Mouse (Mus musculus): Measurements from ENCODE around the gene Mavs. TPM values are rescaled to one million over a fixed set of nuclear protein-coding genes. Genes with fewer than 3 reads are reported as not detected.

Gene Mavs
- polyA plus RNA-seq, 1 experiment from 2014 or later: 31.8 TPM

DNA sequence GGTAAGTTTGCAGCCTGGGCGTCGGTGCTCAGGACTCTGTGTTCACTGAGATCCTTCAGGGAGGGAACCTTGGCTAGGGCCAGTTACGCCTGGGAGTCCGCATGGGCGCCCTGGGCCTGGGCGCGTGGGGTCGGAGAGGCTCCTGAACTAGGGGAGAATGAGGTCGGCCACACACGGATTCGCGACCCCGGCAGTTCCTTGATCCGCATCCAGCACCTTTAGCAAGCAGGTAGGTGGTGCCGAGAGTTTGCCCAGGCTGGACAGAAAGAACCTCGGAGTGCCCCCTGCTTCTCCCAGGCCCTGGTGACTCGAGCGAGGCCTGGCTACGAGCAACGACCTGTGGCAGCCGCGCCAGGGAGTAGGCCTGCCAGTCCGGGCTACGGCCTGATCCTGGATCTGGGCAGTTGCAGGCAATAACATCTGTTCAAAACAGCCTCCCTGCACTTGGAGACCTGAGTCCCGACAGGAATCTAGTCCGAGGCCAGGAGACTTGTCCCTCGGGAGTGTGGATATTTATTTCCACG, 326 bp downstream of the Mavs start:
- Histone ChIP-seq H3K27ac (peak overlapping the region; percentile 93), H3K4me3 (replicated peaks; ENCODE audit: low read depth, low read length) (peak overlapping the region; percentile 60), H3K9ac (ENCODE audit: low read depth, low read length) (peak overlapping the region; percentile 84), H3K36me3 (ENCODE audit: insufficient read depth, low read length) (peaks cover 11% of the 10 kb centered on the region; the same call in 1 of the 2 replicates), H3K9me3 (replicated peaks; ENCODE audit: low read length) (no peaks in the 10 kb centered on the region), H3K27me3 (ENCODE audit: insufficient read depth, low read length) (no peaks in the 10 kb centered on the region), H3K4me1 (replicated peaks; ENCODE audit: insufficient read depth, low read length) (peaks cover 16% of the 10 kb centered on the region), H3K4me2 (ENCODE audit: low read length) (peak overlapping the region; percentile 96)
- peak; percentile 30 for DNase-seq (ENCODE audit: low spot score)
- WGBS: 5% methylated on average over 28 of the region's 28 CpGs
- peak; percentile 48 for ATAC-seq (replicated peaks; ENCODE audit: low FRiP score, low read depth)
- no peak for TF ChIP-seq CTCF (IDR thresholded peaks at IDR 0.05; ENCODE audit: low read depth)

- H3K9ac ChIP-seq (ENCODE audit: low read depth, low read length): peak overlapping the region; percentile 84
- no peaks in the 10 kb centered on the region for H3K27me3 ChIP-seq (ENCODE audit: insufficient read depth, low read length)
- peaks cover 17% of the 10 kb centered on the region; the same call in 1 of the 2 replicates for H3K36me3 ChIP-seq (ENCODE audit: insufficient read depth, low read length)
- 30% methylated on average over 7 of the region's 7 CpGs for WGBS
- DNase-seq (ENCODE audit: low spot score): peak; percentile 42
- peaks cover 16% of the 10 kb centered on the region for H3K4me1 ChIP-seq (replicated peaks; ENCODE audit: insufficient read depth, low read length)
- ATAC-seq (replicated peaks; ENCODE audit: low FRiP score, low read depth): no peak
- H3K9me3 ChIP-seq (replicated peaks; ENCODE audit: low read length): no peaks in the 10 kb centered on the region
- no peak for TF ChIP-seq CTCF (IDR thresholded peaks at IDR 0.05; ENCODE audit: low read depth)
- H3K27ac ChIP-seq: peak overlapping the region; percentile 93
- peak overlapping the region; percentile 60 for H3K4me3 ChIP-seq (replicated peaks; ENCODE audit: low read depth, low read length)
- peak overlapping the region; percentile 96 for H3K4me2 ChIP-seq (ENCODE audit: low read length)
Observed at GRCm38 (mm10) chr2:131234970-131235635, 1.2 kb downstream of the Mavs start.

DNA sequence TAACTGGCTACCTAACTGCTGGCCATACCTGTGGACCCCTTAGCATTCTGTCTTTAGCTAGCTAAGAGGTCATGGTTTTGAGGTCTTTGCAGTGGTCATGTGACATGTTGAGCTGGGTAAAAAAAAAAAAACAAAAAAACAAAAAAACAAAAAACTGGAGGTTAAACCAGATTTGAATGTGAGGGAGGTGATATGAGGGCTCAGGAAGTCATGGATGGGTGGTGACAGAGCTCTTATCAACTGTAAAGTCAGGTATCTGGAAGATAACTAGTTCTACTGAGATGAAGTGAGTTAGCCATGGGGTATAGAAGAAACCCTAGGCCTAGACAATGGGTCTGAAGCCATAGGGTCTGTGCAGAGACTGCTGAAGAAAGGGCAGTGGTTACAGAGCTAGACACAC, 8.3 kb downstream of the Mavs start:
- ATAC-seq (replicated peaks; ENCODE audit: low FRiP score, low read depth): no peak
- peaks cover 67% of the 10 kb centered on the region for H3K36me3 ChIP-seq (ENCODE audit: insufficient read depth, low read length)

DNA sequence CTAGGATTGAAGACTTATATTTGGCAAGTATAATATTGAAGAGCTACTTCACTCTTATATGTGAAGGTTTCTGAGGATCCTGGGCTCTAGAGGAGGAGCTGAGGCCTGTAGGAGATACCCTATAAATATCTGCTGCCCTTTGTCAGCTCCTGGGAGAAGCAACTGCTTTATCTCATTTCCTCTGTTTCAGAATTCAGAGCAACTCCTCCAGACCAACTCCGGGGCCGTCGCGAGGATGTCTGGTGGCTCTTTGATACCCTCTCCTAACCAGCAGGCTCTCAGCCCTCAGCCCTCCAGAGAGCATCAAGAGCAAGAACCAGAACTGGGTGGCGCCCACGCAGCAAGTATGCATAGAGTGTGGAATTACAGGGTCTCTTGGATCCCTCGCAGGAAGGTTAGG, 9.1 kb downstream of the Mavs start:
- Histone ChIP-seq H3K4me1 (replicated peaks; ENCODE audit: insufficient read depth, low read length) (no peaks in the 10 kb centered on the region), H3K36me3 (ENCODE audit: insufficient read depth, low read length) (peaks cover 71% of the 10 kb centered on the region), H3K4me2 (ENCODE audit: low read length) (no peak overlapping the region), H3K9me3 (replicated peaks; ENCODE audit: low read length) (no peaks in the 10 kb centered on the region), H3K27ac (no peak overlapping the region), H3K27me3 (ENCODE audit: insufficient read depth, low read length) (no peaks in the 10 kb centered on the region), H3K9ac (ENCODE audit: low read depth, low read length) (no peak overlapping the region), H3K4me3 (replicated peaks; ENCODE audit: low read depth, low read length) (no peak overlapping the region)
- WGBS: 64% methylated on average over 7 of the region's 7 CpGs
- TF ChIP-seq CTCF (IDR thresholded peaks at IDR 0.05; ENCODE audit: low read depth): no peak
- DNase-seq (ENCODE audit: low spot score) (no peak), ATAC-seq (replicated peaks; ENCODE audit: low FRiP score, low read depth) (no peak)

More for the DNA sequence above, 8.3 kb downstream of the Mavs start:
- Histone ChIP-seq H3K4me1 (replicated peaks; ENCODE audit: insufficient read depth, low read length) (no peaks in the 10 kb centered on the region), H3K4me2 (ENCODE audit: low read length) (no peak overlapping the region), H3K27ac (no peak overlapping the region), H3K9ac (ENCODE audit: low read depth, low read length) (no peak overlapping the region), H3K9me3 (replicated peaks; ENCODE audit: low read length) (no peaks in the 10 kb centered on the region), H3K27me3 (ENCODE audit: insufficient read depth, low read length) (no peaks in the 10 kb centered on the region), H3K4me3 (replicated peaks; ENCODE audit: low read depth, low read length) (no peak overlapping the region)
- no peak for TF ChIP-seq CTCF (IDR thresholded peaks at IDR 0.05; ENCODE audit: low read depth)
- DNase-seq (ENCODE audit: low spot score): no peak

DNA sequence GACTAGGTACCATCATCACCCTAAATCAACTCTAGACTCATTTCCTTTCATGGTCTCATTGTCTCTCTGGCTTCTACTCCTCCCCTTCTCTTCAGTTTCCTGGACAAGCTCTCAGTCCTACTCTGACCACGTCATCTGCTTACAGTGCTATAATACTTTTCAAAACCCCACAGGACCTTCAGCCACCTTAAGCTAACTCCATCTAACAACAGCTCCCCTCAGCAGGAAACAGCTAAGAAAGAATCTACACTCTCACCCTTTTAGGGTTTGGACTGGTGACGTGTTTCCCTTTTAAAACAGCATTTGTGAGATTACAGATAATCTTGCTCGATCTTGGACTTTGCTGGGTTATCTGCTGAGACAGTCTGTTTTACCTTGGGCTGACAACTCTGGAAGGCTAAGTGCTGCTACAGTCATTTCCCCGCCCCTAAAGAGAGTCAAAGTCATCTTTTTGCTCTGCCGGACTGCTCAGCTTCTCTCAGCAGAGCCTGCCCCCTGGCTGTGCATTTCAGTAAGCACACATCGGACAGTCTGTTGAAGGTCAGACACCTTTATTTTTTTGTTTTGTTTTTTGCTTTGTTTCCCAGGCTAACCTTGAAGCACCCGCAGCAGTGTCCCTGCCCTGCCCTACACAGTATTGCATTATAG, 19.9 kb downstream of the Mavs start:
- Histone ChIP-seq H3K27ac (peak overlapping the region; percentile 78), H3K36me3 (ENCODE audit: insufficient read depth, low read length) (no peaks in the 10 kb centered on the region), H3K4me1 (replicated peaks; ENCODE audit: insufficient read depth, low read length) (0 out of 2 replicates have a peak, but pooled peaks cover 3% of the 10 kb centered on the region), H3K4me3 (replicated peaks; ENCODE audit: low read depth, low read length) (no peak overlapping the region), H3K9me3 (replicated peaks; ENCODE audit: low read length) (no peaks in the 10 kb centered on the region), H3K9ac (ENCODE audit: low read depth, low read length) (no peak overlapping the region), H3K27me3 (ENCODE audit: insufficient read depth, low read length) (no peaks in the 10 kb centered on the region), H3K4me2 (ENCODE audit: low read length) (peak overlapping the region; percentile 36)
- WGBS: 12% methylated on average over 7 of the region's 7 CpGs
- DNase-seq (ENCODE audit: low spot score) (peak; percentile 95), ATAC-seq (replicated peaks; ENCODE audit: low FRiP score, low read depth) (peak; percentile 89)
- TF ChIP-seq CTCF (IDR thresholded peaks at IDR 0.05; ENCODE audit: low read depth): peak; percentile 90

GRCm38 (mm10) chr2:131254329-131254713, 20.5 kb downstream of the Mavs start:
- Histone ChIP-seq H3K27ac (peak overlapping the region; percentile 78), H3K4me2 (ENCODE audit: low read length) (peak overlapping the region; percentile 36), H3K4me3 (replicated peaks; ENCODE audit: low read depth, low read length) (no peak overlapping the region), H3K4me1 (replicated peaks; ENCODE audit: insufficient read depth, low read length) (0 out of 2 replicates have a peak, but pooled peaks cover 3% of the 10 kb centered on the region), H3K9me3 (replicated peaks; ENCODE audit: low read length) (no peaks in the 10 kb centered on the region), H3K36me3 (ENCODE audit: insufficient read depth, low read length) (no peaks in the 10 kb centered on the region), H3K27me3 (ENCODE audit: insufficient read depth, low read length) (no peaks in the 10 kb centered on the region), H3K9ac (ENCODE audit: low read depth, low read length) (no peak overlapping the region)
- DNase-seq (ENCODE audit: low spot score) (peak; percentile 84), ATAC-seq (replicated peaks; ENCODE audit: low FRiP score, low read depth) (no peak)
- WGBS: 33% methylated on average over 2 of the region's 2 CpGs
- TF ChIP-seq CTCF (IDR thresholded peaks at IDR 0.05; ENCODE audit: low read depth): no peak
